Mouse (Mus musculus) thymus, adult 2 months (tissue): Measurements from ENCODE around the gene Fmnl2.

ENCODE experiments used
- CTCF ChIP-seq: fragments of 200-500 bp; IDR thresholded peaks from 2 replicates; pipeline ENCODE4 v1.5.1; 2012; ENCODE audit warnings: mild to moderate bottlenecking, control low read depth, low read length, moderate library complexity, borderline replicate concordance; ENCODE audit not compliant: control insufficient read depth, poor library complexity, insufficient read depth; ENCODE audit errors: extremely low read depth
- POLR2A ChIP-seq: fragments of 200-500 bp; IDR thresholded peaks from 2 replicates; pipeline ENCODE4 v1.6.1; 2012; ENCODE audit warnings: mild to moderate bottlenecking, low read length, control low read depth, moderate library complexity; ENCODE audit not compliant: control insufficient read depth, poor library complexity, insufficient read depth; ENCODE audit errors: extremely low read depth

GRCm38 (mm10) chr2:53102901-53103300 is 245.2 kb downstream of the Fmnl2 start:
- TF ChIP-seq POLR2A: no peak
- TF ChIP-seq CTCF: no peak
